Mouse (Mus musculus): ENCODE results near the gene Ints5. TPM values are rescaled to one million over a fixed set of nuclear protein-coding genes. Genes with fewer than 3 reads are reported as not detected.
A peak's percentile ranks its signal among the peaks of the same experiment; 100 is the strongest.

Gene Ints5
- total RNA-seq, 2 experiments from 2014 or later: 7.1 to 14.3 TPM

GRCm38 (mm10) chr19:8926766-8927165 lies 34.0 kb downstream of the Ints5 start:
- ATAC-seq (replicated peaks; ENCODE audit: low FRiP score, poor library complexity, severe bottlenecking): no peak

- no peak for ATAC-seq (replicated peaks; ENCODE audit: low FRiP score, poor library complexity, severe bottlenecking)
Measured at GRCm38 (mm10) chr19:8927891-8928525, 35.2 kb downstream of the Ints5 start.

GRCm38 (mm10) chr19:8928689-8929223 lies 36.0 kb downstream of the Ints5 start:
- no peak; the same call in 1 of the 2 replicates for ATAC-seq (replicated peaks; ENCODE audit: low FRiP score, poor library complexity, severe bottlenecking)

- peak; percentile 85 for ATAC-seq (replicated peaks; ENCODE audit: low FRiP score, poor library complexity, severe bottlenecking)
Measured at GRCm38 (mm10) chr19:8929224-8930088, 36.7 kb downstream of the Ints5 start, which contains the start of the genes Rom1 and Eml3. Rom1 (minus strand) TSS chr19:8929356. Eml3 (plus strand) TSS chr19:8929552.

- no peak for ATAC-seq (replicated peaks; ENCODE audit: low FRiP score, poor library complexity, severe bottlenecking)
Measured at GRCm38 (mm10) chr19:8930117-8930516, 37.3 kb downstream of the Ints5 start.

- no peak for ATAC-seq (replicated peaks; ENCODE audit: low FRiP score, poor library complexity, severe bottlenecking)
Measured at GRCm38 (mm10) chr19:8930771-8931170, 38.0 kb downstream of the Ints5 start.

- no peak for ATAC-seq (replicated peaks; ENCODE audit: low FRiP score, poor library complexity, severe bottlenecking)
Measured at GRCm38 (mm10) chr19:8936736-8937135, 43.9 kb downstream of the Ints5 start.

GRCm38 (mm10) chr19:8940526-8941133 lies 47.8 kb downstream of the Ints5 start:
- no peak for ATAC-seq (replicated peaks; ENCODE audit: low FRiP score, poor library complexity, severe bottlenecking)

GRCm38 (mm10) chr19:8941136-8941514 lies 48.3 kb downstream of the Ints5 start:
- ATAC-seq (replicated peaks; ENCODE audit: low FRiP score, poor library complexity, severe bottlenecking): no peak

GRCm38 (mm10) chr19:8941515-8942217 lies 48.9 kb downstream of the Ints5 start, which contains the start of gene Mta2:
Mta2 (plus strand) TSS chr19:8941875.
- ATAC-seq (replicated peaks; ENCODE audit: low FRiP score, poor library complexity, severe bottlenecking): peak; percentile 86

- ATAC-seq (replicated peaks; ENCODE audit: low FRiP score, poor library complexity, severe bottlenecking): peak; percentile 15; the same call in 1 of the 2 replicates
Measured at GRCm38 (mm10) chr19:8942276-8942964, 49.6 kb downstream of the Ints5 start.

- ATAC-seq (replicated peaks; ENCODE audit: low FRiP score, poor library complexity, severe bottlenecking): no peak
Measured at GRCm38 (mm10) chr19:8943047-8943446, 50.2 kb downstream of the Ints5 start.

- ATAC-seq (replicated peaks; ENCODE audit: low FRiP score, poor library complexity, severe bottlenecking): 0 out of 2 replicates have a peak, but pooled peaks have one; percentile 15
Measured at GRCm38 (mm10) chr19:8944062-8944461, 51.3 kb downstream of the Ints5 start.

GRCm38 (mm10) chr19:8944750-8945149 lies 51.9 kb downstream of the Ints5 start:
- ATAC-seq (replicated peaks; ENCODE audit: low FRiP score, poor library complexity, severe bottlenecking): no peak

GRCm38 (mm10) chr19:8945251-8945650 lies 52.4 kb downstream of the Ints5 start:
- ATAC-seq (replicated peaks; ENCODE audit: low FRiP score, poor library complexity, severe bottlenecking): no peak

- peak; percentile 80 for ATAC-seq (replicated peaks; ENCODE audit: low FRiP score, poor library complexity, severe bottlenecking)
Measured at GRCm38 (mm10) chr19:8946929-8947328, 54.1 kb downstream of the Ints5 start.
